Mouse (Mus musculus): ENCODE results near the gene Gm20721.
"Not testable (repeated sequence)": the region's sequence is repeated elsewhere in the genome, so short reads cannot be mapped to it uniquely, and the experiment has no call there.

Gene Gm20721

GRCm38 (mm10) chr2:174329663-174330615 is 16.6 kb downstream of the Gm20721 start:
- DNase-seq (ENCODE audit: low spot score) = peak; percentile 44

GRCm38 (mm10) chr2:174328926-174329662 is 17.4 kb downstream of the Gm20721 start:
- peak; percentile 44 for DNase-seq (ENCODE audit: low spot score)

GRCm38 (mm10) chr2:174328358-174328905 is 18.1 kb downstream of the Gm20721 start:
- DNase-seq (ENCODE audit: low spot score) = no peak

- DNase-seq (ENCODE audit: low spot score) = peak; percentile 80
These were observed 19.1 kb downstream of the Gm20721 start for GRCm38 (mm10) chr2:174327295-174327981.

- no peak for DNase-seq (ENCODE audit: low spot score)
These were observed 20.0 kb downstream of the Gm20721 start for GRCm38 (mm10) chr2:174326481-174326880.

GRCm38 (mm10) chr2:174325989-174326388 is 20.5 kb downstream of the Gm20721 start:
- no peak for DNase-seq (ENCODE audit: low spot score)

GRCm38 (mm10) chr2:174316661-174317060 is 29.9 kb downstream of the Gm20721 start:
- no peak for DNase-seq (ENCODE audit: low spot score)

- DNase-seq (ENCODE audit: low spot score) = not testable (repeated sequence)
These were observed 31.1 kb downstream of the Gm20721 start for GRCm38 (mm10) chr2:174315445-174315844.

- DNase-seq (ENCODE audit: low spot score) = no peak
These were observed 33.9 kb downstream of the Gm20721 start for GRCm38 (mm10) chr2:174312661-174313060.

- DNase-seq (ENCODE audit: low spot score) = peak; percentile 50
These were observed 34.3 kb downstream of the Gm20721 start for GRCm38 (mm10) chr2:174312118-174312647.

- DNase-seq (ENCODE audit: low spot score) = no peak
These were observed 34.9 kb downstream of the Gm20721 start for GRCm38 (mm10) chr2:174311613-174312012.

- no peak for DNase-seq (ENCODE audit: low spot score)
These were observed 35.5 kb downstream of the Gm20721 start for GRCm38 (mm10) chr2:174310913-174311514.

- DNase-seq (ENCODE audit: low spot score) = no peak
These were observed 38.6 kb downstream of the Gm20721 start for GRCm38 (mm10) chr2:174307903-174308302.

GRCm38 (mm10) chr2:174305646-174306045 is 40.9 kb downstream of the Gm20721 start:
- DNase-seq (ENCODE audit: low spot score) = no peak

- DNase-seq (ENCODE audit: low spot score) = no peak
These were observed 44.0 kb downstream of the Gm20721 start for GRCm38 (mm10) chr2:174302526-174302925.

GRCm38 (mm10) chr2:174300666-174301065 is 45.8 kb downstream of the Gm20721 start:
- DNase-seq (ENCODE audit: low spot score) = no peak

GRCm38 (mm10) chr2:174300186-174300585 is 46.3 kb downstream of the Gm20721 start:
- no peak for DNase-seq (ENCODE audit: low spot score)

- DNase-seq (ENCODE audit: low spot score) = no peak
These were observed 46.7 kb downstream of the Gm20721 start for GRCm38 (mm10) chr2:174299771-174300160.

- DNase-seq (ENCODE audit: low spot score) = no peak
These were observed 47.3 kb downstream of the Gm20721 start for GRCm38 (mm10) chr2:174299091-174299770.

- no peak for DNase-seq (ENCODE audit: low spot score)
These were observed 48.0 kb downstream of the Gm20721 start for GRCm38 (mm10) chr2:174298471-174298870.

GRCm38 (mm10) chr2:174297851-174298250 is 48.7 kb downstream of the Gm20721 start:
- DNase-seq (ENCODE audit: low spot score) = no peak
